Mouse (Mus musculus) ES-E14 (cell line): Measurements from ENCODE around the gene Ewsr1. TPM values are rescaled to one million over a fixed set of nuclear protein-coding genes. Genes with fewer than 3 reads are reported as not detected.

Experiments used
- DNase-seq: peaks from one replicate; pipeline ENCODE4 v3.0.0-alpha.2; 2013; ENCODE audit warnings: low read depth, low spot score
- H3K27ac ChIP-seq: 2 replicates; pipeline ENCODE4 v1.5.1; 2012; ENCODE audit warnings: low read depth, mild to moderate bottlenecking, low read length, moderate library complexity, mixed read lengths; ENCODE audit not compliant: poor library complexity, insufficient read depth, severe bottlenecking
- H3K36me3 ChIP-seq: 2 replicates; pipeline ENCODE4 v1.6.1; 2012; ENCODE audit warnings: mild to moderate bottlenecking, low read length, moderate library complexity, mixed read lengths; ENCODE audit not compliant: control insufficient read depth, poor library complexity, insufficient read depth, severe bottlenecking
- H3K4me1 ChIP-seq, 2 experiments: fragments of 150-350 bp in 1 of 2; sonication (generic) in 1 of 2; 2 replicates each; pipeline ENCODE4 v1.6.1; 2012; ENCODE audit warnings: low read length in 2 of 2, mild to moderate bottlenecking in 1 of 2, mixed read lengths in 1 of 2; ENCODE audit not compliant: control insufficient read depth in 2 of 2, insufficient read depth in 2 of 2, poor library complexity in 1 of 2
- H3K4me3 ChIP-seq, 2 experiments: fragments of 150-350 bp in 1 of 2; sonication (generic) in 1 of 2; 2 replicates each; pipeline ENCODE4 v1.5.1; 2012; ENCODE audit warnings: low read length in 2 of 2, low read depth in 1 of 2, mild to moderate bottlenecking in 1 of 2, mixed read lengths in 1 of 2; ENCODE audit not compliant: insufficient read depth in 1 of 2, poor library complexity in 1 of 2, severe bottlenecking in 1 of 2
- H3K9ac ChIP-seq: 2 replicates; pipeline ENCODE4 v1.6.1; 2012; ENCODE audit warnings: low read depth, mild to moderate bottlenecking, low read length, mixed read lengths; ENCODE audit not compliant: poor library complexity, insufficient read depth, severe bottlenecking
- H3K9me3 ChIP-seq: fragments of 150-350 bp; sonication (generic); 2 replicates; pipeline ENCODE4 v1.6.1; 2012; ENCODE audit warnings: low read depth, mild to moderate bottlenecking, low read length; ENCODE audit not compliant: control insufficient read depth, insufficient read depth
- CHD2 ChIP-seq: IDR thresholded peaks from 2 replicates; pipeline ENCODE4 v1.6.1; 2014; ENCODE audit warnings: mild to moderate bottlenecking, low read depth, low read length, inconsistent platforms
- HCFC1 ChIP-seq: IDR thresholded peaks from 2 replicates; pipeline ENCODE4 v1.6.1; 2012; ENCODE audit warnings: low read length, inconsistent platforms, borderline replicate concordance; ENCODE audit not compliant: insufficient read depth
- MAFK ChIP-seq: IDR thresholded peaks from 2 replicates; pipeline ENCODE4 v1.6.1; 2014; ENCODE audit warnings: mild to moderate bottlenecking, low read depth, low read length, inconsistent platforms; ENCODE audit not compliant: insufficient read depth
- ZC3H11A ChIP-seq: IDR thresholded peaks from 2 replicates; pipeline ENCODE4 v1.6.1; 2012; ENCODE audit warnings: low read depth, mild to moderate bottlenecking, inconsistent platforms, low read length, borderline replicate concordance
- ZNF384 ChIP-seq: IDR thresholded peaks from 2 replicates; pipeline ENCODE4 v1.6.1; 2012; ENCODE audit warnings: low read depth, low read length, inconsistent platforms
- in situ Hi-C, 2 experiments: fragments of 600-800 bp; cut with MboI; formaldehyde crosslinking; loops; one replicate each; pipeline ENCODE4 v1.15.1; 2025; ENCODE audit warnings: low sequenced_read_pairs in 2 of 2, inconsistent platforms in 1 of 2; ENCODE audit not compliant: unreplicated experiment in 2 of 2
- total RNA-seq: library from RNA; depleted of rRNA; stranded (reverse); fragments of 300-350 nt; gene quantifications from 2 replicates; pipeline ENCODE4 v1.2.3, GENCODE M21; 2012

Gene Ewsr1
- total RNA-seq, 1 experiment, result 396 TPM

DNA sequence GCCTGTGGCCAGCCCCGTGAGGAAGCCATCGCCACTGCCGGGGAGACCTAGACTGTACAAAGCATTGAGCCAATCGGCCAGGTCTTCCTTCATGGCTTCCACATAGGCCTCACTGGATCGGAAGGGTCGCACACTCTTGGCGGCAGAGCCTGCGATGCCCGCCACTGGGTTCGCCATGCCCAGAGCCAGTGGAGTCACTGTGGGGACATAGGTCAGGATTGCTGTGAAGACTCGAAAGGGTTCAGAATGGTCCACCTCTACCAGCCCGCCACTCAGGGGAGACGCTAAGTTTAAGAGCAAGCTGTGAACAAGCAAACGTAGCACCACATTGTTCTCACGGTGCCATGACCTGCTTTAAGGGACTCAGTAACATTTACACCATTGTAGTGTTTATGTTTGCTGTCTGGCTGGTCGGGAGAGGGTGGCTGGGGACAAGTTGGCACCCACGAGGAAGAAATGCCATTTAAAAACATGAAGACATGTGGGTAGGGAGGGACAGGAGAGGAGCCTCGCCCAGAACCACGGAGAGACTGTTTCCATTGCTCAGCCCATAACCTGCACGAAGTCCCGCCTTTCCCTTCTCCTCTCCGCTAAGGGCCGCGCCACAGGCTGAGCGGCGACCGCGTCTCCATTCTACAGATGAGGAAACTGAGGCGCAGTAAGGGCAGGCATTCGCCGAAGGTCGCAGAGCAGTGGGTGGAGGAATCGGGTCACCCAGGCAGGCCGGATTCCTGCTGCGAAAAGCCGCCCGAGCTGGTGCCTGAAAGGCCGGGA is 34.6 kb downstream of the Ewsr1 start:
- H3K4me1 ChIP-seq, result peaks cover 2 to 29% of the 10 kb centered on the region in 2 experiments; a peak in 3 of 4 replicates

DNA sequence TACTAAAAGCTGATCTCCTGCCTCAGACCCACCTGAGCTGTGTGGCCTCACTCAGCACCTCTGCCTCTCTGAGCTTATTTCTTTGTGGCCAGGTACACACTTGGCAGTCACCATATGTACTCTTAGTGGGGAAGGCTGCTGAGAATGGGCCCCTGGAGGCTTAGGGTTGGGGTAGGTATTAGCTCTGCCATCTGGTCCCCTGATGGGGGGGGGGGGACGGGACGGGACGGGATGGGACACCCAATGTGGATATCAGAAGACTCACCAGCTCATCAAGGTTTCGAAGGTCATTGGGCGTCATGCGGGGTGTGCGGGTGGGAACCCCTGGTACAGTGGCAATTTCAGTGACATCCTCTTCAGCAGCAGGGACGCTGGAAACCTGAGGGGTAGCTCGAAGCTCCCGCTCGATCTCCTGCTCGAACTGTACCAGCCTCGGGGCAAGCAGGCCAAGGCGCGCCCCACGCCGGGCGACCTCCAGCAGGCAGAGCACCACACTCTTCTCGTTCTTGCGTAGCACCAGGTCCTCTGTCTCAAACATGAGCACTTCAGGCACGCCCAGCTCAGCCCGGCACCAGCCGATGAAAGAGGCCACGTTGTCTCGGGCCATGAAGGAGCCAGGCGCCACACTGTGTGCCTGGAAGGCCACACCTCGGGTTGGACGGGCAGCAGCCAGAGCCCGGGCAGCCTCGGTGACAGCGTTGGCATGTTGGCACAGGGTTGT is 35.3 kb downstream of the Ewsr1 start:
- Histone ChIP-seq H3K36me3 (peaks cover 23% of the 10 kb centered on the region), H3K9me3 (no peaks in the 10 kb centered on the region), H3K27ac (no peak overlapping the region), H3K4me3 (peak overlapping the region; percentile 80 to 82; a peak in 3 of 4 replicates), H3K4me1 (peaks cover 7 to 36% of the 10 kb centered on the region in 2 experiments; a peak in 3 of 4 replicates), H3K9ac (peak overlapping the region; percentile 87)
- DNase-seq, result no peak
- in situ Hi-C loops, result no loop called here
- TF ChIP-seq HCFC1, result no peak
- TF ChIP-seq MAFK, result no peak
- TF ChIP-seq ZC3H11A, result no peak
- no peak for TF ChIP-seq ZNF384
- TF ChIP-seq CHD2, result no peak

More for the DNA sequence above, 34.6 kb downstream of the Ewsr1 start:
- DNase-seq, result no peak
- Histone ChIP-seq H3K36me3 (peaks cover 30% of the 10 kb centered on the region), H3K9me3 (no peaks in the 10 kb centered on the region), H3K4me3 (peak overlapping the region; percentile 80 to 82), H3K27ac (no peak overlapping the region), H3K9ac (peak overlapping the region; percentile 87)
- in situ Hi-C loops, result no loop called here
- TF ChIP-seq HCFC1 (peak; percentile 35; the same call in 1 of the 2 replicates), ZC3H11A (no peak)

DNA sequence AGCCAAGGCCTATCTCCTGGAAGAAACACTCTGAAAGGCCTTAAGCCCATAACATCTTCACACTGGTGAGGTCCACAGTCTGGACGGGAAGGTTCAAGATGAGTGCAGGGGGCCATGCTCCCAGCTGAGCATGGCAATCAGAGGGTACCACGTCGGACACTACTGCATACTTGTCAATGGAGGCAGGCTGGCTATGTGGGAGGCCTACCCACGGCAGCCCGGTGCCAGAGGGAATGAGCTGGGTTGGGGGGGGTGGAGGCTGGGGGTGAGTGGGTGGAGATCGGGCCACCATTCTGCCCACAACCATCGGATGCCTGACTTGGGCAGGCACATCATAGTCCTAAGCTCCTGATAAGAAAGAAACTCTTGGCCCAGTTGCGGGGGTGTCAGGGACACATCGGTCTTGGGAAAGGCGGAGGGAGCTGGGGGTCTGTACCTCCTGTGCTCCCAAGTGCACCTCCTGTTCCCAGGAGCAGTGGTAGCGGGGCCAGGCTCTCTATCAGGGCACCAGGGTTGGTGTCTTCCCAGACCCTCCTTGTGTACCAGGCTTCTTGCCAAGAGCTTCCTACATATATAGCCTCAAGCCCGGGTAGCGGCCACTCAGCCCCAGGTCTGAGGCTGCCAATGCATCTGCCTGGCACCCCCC is 36.1 kb downstream of the Ewsr1 start:
- H3K9me3 ChIP-seq, result no peaks in the 10 kb centered on the region
- H3K9ac ChIP-seq, result no peak overlapping the region
- in situ Hi-C loops, result no loop called here
- peaks cover 16% of the 10 kb centered on the region; the same call in 1 of the 2 replicates for H3K36me3 ChIP-seq
- H3K4me1 ChIP-seq, result peaks cover 7 to 37% of the 10 kb centered on the region in 2 experiments; a peak in 3 of 4 replicates
- H3K4me3 ChIP-seq, result no peak overlapping the region
- DNase-seq, result no peak
- H3K27ac ChIP-seq, result no peak overlapping the region
- TF ChIP-seq HCFC1 (no peak), ZNF384 (no peak), CHD2 (no peak), MAFK (no peak), ZC3H11A (no peak)

DNA sequence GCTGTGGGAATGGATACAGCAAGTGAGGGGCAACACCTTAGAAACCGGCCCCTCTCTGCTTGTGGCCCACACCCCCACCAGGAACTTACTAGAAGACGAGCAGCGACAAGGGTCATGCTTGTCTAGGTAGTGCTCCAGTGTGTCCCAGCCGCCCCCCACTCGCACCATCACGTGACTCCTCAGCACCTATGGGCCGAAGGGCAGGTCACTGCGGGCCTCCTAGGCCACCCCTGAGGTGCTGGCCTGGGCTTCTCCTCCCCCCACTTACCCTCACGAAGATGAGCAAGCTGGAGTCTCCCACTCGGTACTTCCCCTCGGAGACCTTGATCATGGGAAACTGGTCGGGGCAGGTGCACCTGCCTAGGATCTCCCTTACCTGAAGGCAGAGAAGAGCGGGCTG is 36.7 kb downstream of the Ewsr1 start:
- no peak for DNase-seq
- Histone ChIP-seq H3K4me1 (peaks cover 7 to 37% of the 10 kb centered on the region in 2 experiments; a peak in 3 of 4 replicates), H3K4me3 (peak overlapping the region; percentile 3 to 50; a peak in 3 of 4 replicates), H3K36me3 (peaks cover 16% of the 10 kb centered on the region; the same call in 1 of the 2 replicates), H3K27ac (no peak overlapping the region), H3K9me3 (no peaks in the 10 kb centered on the region), H3K9ac (0 out of 2 replicates have a peak overlapping the region, but pooled peaks have one; percentile 19)
- no peak for TF ChIP-seq ZNF384
- TF ChIP-seq CHD2, result no peak
- TF ChIP-seq ZC3H11A, result no peak
- no peak for TF ChIP-seq HCFC1
- no peak for TF ChIP-seq MAFK
- in situ Hi-C loops, result no loop called here
